Mouse (Mus musculus) urinary bladder, postnatal 36 days (tissue): ENCODE data around the gene Nos1.
A peak's percentile ranks its signal among the peaks of the same experiment; 100 is the strongest.
"Not testable (repeated sequence)": the region's sequence is repeated elsewhere in the genome, so short reads cannot be mapped to it uniquely, and the experiment has no call there.

ENCODE experiments used
- DNase-seq, 2 experiments: peaks; one replicate each; pipeline ENCODE4 v3.0.0; 2022; ENCODE audit warnings: low spot score in 2 of 2, mixed read lengths in 1 of 2

The Nos1 gene

DNA sequence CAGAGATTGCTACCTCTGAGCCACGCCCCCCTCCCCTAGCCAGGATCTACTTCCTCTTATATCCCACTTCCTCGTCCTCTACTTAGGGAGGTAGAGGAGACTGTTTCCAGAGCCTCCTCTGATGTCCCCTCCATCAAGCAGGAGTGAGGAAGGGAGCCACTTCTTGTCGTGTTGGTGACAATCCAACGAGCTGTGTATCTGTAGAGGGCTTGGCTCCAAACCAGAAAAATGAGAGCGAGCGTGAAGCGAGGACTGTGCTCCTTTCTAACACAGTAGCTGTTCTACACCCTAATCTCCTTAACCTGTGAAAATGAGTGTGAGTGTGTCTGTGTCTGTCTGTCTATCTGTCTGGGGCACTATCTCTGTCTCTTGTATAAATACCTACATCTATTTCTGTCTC lies 58.7 kb downstream of the Nos1 start:
- no peak for DNase-seq

DNA sequence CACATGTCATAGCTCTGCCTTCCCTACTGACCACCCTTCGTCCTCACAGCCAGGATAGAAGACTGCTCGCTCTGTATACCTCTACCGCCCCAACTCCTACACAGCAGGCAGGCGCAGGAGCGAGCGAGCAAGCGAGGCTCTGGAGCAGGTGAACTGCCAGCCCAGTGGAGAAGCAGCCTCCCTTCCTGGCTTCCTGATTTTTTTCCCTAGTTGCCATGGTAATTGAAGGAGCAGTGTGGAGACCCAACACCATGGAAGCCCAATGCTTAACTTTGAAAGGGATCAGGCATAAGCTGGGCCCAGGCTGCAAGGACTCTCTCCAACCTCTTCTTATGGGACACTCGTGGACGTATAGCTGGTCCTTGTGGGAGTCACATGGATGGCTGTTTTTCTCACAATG lies 59.4 kb downstream of the Nos1 start:
- DNase-seq, result no peak

DNA sequence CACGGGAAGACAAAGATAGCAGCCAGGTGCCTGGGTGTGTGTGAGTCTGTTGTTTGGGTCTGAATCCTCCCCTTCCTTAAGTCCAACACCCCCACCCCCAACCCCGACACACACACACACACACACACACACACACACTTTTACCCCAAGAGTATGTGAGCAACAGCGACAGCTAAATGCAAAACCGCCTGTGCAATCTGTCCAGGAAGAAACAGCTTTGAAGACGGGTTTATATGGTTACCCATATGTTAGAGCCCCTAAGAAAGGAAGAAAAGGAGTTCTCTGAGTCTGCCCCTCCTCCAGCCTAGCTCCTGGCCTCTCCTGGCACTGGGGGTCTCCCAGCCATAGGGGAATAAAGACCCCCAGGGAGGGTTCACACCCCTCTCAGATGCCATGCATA lies 60.2 kb downstream of the Nos1 start:
- DNase-seq, result no peak

DNA sequence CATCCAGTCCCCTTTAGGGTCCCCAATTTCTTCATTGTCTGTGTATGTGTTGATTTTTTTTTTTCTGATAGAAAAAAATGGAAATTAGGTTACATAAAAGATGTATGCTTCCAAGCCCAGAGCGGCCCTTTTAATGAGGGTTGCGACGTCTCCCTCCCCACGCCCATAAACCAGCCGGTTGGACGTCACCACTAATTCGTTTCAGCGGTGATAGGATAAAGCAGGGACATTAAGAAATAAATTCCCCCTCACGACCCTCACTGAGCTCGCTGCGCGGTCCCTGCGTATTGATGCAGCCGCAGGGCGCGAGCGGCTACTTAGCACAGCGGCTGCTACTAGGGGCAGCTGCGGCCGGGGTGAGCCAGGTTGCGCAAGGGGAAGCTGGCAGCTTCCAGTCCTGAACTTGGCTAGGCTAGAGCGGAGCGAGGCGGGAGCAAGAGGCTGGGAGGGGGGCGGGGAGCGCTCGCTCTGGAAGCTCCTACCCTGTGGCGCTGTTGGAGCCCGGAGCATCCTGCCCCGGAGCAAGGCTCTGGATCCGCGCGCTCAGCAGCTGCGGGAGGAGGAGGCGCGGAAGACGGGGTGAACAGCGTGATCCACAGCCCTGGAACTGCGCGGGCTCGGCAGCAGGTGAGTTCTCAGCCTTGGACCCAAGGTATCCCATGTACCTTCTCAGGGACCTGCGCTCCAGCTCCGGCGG lies 61.0 kb downstream of the Nos1 start:
- peak in 1 of 2 experiments; percentile 62 for DNase-seq

DNA sequence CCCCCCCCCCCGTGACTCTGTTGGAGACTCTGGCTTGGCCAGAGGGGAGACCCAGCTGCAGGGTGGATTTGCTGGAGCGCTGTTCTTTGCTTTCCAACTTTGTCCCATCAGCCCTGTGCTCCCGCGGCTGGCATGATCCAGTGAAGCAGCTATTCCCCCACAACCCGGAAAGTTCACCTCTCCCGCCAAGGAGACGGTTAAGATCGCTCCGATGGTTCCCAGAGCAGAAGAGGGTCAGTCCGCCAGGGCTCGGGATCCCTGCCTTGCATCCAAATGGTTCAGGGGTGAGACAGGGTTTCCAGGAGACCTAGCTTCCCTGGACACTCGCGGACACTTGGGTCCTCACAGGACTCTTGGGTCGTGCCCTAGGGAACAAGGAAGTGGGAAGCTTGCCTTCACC lies 61.9 kb downstream of the Nos1 start:
- DNase-seq, result no peak

DNA sequence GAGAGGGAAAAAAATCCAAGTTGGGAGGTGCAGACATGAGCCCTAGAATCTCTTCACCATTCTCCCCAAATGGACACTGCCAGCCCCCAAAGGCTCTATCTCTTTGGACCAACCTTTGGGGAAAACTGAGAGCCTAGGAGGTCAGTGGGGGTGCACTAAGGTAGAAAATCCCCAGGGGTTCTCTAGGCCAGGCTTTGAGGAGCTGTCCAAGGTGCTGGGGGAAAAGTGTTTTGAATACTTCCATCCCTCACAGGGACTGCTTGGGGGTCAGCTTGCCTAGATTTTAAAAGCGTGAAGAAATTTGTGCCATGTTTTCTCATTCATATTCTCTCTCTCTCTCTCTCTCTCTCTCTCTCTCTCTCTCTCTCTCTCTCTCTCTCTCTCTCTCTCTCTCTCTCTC lies 63.8 kb downstream of the Nos1 start:
- DNase-seq, result no peak

DNA sequence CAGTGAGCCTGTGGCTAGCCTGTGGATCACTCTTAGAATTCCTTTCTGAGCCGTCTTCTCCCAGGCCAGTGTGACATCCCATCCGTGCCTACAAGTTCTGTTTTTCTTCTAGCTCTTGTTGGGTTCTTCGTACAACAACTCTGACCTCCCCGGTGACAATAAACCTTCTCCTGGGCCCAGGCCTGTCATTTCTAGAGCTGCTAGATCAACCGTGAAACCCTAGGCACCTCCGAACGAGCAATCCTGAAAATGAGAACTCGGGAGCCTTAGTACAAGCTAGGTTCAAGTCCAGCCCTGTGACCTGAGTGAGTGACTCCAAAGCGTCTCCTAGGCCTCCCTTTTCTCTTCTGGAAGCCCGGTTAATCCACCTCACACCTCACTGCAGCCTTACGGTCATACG lies 69.6 kb downstream of the Nos1 start:
- no peak for DNase-seq

DNA sequence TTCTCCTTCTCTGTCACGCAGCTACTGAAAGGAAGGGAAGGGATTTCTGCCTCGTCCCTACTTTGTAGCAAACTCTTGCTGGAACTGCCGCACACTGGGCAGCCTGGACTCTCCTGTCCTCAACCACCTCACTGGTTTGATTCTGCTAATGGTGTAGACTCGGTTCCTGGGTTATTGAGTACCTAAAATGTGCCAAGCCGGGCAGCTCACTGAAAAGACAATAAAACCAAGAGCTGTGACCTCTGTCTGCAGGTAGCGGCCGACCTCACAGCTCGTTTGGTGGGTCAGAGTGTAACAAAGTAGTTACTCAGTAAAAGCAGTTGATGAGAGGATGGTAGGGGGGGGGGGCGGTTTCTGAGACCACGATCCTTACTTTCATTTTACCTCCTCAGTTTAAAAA lies 72.9 kb downstream of the Nos1 start:
- DNase-seq, result no peak

DNA sequence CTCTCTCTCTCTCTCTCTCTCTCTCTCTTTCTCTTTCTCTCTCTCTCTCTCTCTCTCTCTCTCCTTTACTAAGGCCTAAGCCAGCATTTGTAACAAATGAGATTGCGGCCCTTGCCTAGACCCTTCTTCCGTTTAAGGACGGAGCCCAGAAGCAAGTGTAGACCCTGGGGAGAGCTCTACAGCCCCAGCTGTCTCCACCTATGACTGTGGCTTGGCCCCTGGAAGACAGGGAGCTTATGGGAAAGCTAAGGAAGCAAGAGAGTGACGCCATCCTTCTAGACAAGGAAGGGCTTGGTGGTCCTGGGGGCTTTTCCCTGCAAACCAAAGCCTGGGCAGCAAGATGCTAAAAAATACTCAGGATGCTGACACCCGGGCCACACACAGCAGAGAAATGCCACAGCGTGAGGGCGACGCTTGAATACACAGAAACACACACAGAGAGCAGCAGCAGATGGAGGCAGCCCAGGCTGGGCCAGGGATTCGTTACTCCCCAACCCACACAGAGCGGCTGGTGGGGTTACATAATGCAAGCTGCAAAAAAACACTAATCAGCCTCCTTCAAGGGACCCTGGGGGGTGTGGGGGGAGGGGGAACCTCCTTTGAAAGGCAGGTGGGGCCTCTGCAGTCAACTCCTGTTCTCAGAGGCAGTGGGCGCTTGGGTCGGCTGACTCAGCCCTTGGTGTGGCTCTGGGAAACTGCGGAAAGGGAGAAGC lies 83.9 kb downstream of the Nos1 start:
- no peak for DNase-seq

DNA sequence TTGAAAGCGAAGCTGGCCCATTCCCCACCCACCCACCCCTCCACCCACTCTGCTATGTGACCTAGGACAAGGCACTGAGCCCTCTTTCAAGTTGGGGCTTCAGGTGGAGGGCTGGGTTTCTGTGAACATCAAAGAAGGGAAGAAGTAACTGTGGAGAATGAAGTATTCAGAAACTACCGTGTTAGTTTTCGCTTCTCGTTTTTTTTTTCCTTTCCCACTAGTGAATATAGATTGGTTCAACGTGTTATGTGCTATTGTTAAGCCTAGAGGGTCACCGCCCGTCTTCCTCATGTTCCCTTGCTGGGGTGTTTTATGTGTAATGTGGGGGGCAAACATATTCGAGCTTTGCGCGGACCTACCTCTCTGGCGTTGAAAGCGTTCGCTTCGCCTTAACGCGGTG lies 85.0 kb downstream of the Nos1 start:
- DNase-seq, result no peak

DNA sequence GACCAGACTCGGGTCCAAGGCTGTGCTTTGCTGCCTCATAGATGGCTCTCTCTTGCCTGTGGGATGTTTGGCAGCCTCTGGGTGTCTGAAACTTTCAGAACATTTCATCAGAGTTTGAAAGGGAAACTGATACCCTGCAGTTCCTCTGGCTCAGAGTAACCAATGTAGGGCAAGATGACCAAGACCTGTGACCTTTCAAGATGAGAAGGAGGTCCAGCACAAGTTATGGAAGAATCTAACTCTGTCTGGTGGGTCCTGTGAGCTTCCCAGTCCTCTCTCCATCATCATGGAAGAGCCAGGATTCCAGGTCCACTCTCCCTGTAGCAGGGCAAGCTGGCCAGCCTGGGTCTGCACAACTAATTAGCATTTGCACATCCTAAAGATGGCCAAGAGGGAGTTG lies 90.8 kb downstream of the Nos1 start:
- no peak for DNase-seq

DNA sequence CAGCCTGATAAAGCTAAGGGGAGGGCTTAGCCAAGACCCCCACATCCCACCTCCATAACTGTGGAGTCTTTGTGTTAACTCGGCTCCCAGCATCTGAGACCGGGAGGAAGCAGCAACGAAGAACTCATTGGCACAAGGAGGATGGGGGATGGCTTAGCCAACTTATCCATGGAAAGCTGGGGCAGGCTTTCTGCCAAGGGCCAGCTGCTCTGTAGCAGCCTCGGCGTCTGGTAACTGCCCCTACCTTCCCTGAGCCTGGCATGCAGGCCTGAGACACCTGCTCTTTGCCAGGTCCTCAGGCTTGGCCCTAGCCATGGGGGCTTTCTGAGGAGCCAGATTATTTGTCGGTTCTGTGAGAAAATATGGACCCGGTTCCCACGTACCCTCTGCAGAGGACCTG lies 93.0 kb downstream of the Nos1 start:
- DNase-seq, result no peak

DNA sequence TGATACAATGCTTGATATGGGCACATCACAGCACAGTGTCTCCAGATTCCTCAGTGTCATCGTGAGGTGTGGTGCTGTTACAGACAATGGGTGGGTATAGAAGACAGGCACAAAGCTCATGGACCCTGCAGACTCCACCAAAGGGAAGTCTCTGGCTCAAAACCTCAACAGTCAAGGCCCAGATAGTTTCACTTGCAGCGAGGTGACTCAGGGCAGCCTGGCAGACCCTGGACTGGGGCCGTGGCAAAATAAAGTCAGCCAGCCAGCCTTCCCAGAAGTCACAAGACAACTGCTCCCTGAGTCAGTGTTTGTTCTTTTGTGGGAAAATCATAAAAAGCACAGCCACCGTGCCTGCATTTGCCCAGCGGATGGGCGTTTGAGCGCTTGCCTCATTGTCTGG lies 93.4 kb downstream of the Nos1 start:
- no peak for DNase-seq

DNA sequence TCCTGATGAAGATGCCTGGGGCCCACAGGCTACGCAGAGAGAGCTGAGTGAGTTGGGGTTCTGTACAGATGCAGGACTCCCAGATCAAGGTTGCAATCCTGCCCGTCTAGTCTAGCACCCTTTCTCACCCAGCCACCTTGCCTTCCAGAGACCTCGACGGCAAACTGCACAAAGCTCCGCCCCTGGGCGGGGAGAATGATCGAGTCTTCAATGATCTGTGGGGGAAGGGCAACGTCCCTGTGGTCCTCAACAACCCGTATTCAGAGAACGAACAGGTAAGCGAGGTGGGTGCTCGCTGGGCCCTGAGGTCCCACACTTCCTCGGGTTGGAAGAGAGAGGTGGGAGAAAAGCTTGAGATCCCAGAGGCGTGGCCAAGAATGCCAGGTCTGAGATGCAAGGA lies 98.3 kb downstream of the Nos1 start:
- no peak for DNase-seq

DNA sequence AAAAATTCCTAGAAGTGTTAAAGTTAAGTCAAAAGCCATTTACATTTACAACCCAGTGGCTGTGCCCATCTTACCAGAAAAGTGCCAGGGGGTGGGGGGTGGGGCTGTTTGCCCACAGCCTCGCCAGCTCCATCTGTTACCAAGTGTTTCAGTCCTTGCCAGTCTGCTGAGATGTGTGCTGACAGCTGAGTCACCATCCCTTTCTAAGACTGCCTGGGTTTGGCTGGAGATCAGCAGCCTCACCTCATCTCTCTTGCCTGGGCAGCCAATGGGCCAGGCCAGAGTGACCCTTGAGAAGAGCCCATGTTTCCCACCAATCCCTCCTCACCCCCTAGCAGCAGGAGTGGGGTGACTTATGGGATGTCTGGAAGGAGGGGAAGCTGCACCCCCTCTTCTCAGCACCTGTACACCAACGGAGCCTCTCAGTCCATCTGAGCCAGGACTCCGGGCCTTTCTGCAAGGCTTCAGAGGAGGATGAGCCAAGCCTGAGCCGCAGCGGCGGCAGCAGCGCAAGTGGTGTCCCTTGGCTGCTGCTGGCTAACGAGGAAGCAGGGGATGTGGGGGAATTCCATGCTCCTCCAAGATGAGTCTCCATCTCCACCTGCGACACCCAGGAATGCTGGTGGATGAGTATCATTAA lies 100.2 kb downstream of the Nos1 start:
- DNase-seq, result no peak

DNA sequence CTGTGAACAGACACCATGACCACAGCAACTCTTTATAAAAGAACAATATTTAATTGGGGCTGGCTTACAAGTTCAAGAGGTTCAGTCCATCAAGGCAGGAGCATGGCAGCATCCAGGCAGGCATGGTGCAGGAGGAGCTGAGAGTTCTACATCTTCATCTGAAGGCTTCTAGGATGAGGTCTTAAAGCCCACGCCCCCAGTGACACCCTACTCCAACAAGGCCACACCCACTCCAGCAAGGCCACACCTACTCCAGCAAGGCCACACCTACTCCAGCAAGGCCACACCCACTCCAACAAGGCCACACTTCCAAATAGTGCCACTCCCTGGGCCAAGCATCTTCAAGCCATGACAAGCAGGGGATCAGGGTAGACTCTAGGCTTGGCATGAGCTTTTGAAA lies 101.6 kb downstream of the Nos1 start:
- DNase-seq, result not testable (repeated sequence)

DNA sequence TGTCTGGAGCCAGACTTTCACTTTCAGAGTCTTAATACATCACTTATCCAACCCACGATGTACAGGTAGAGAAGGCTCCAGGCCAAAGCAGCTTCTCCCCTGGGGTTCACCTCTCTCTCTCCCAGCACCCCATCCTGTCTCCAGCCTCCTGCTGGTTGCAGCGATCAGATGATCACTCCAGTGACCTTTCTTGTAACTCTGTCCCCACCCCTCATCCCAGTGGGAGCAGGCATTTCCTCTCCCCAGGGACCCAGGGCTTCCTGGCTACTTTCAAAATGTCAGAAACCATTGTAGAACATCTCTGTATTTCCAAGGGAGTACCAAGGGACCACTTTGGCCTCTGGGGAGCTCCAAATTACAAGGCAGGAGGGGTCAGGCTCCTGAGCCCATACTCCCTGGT lies 104.2 kb downstream of the Nos1 start:
- no peak for DNase-seq

DNA sequence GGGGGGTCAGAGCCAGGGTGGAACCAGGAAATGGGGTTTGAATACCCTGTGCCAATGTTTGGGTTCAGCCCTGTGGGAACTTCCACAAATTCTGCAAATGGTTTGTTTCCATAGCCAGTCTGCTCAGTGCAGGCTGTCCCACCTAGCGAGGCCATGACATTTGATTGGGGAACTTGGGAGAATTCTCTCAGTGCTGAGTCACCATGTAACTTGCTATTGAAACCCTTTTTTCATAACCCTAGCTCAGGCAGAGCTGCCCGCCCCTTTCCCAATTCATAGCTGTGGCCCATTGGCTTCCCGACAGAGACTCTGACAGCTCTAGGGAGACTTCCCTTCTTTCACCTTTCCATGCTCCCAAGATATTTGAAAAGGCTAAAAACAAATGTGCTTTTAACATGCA lies 107.3 kb downstream of the Nos1 start:
- DNase-seq, result no peak

DNA sequence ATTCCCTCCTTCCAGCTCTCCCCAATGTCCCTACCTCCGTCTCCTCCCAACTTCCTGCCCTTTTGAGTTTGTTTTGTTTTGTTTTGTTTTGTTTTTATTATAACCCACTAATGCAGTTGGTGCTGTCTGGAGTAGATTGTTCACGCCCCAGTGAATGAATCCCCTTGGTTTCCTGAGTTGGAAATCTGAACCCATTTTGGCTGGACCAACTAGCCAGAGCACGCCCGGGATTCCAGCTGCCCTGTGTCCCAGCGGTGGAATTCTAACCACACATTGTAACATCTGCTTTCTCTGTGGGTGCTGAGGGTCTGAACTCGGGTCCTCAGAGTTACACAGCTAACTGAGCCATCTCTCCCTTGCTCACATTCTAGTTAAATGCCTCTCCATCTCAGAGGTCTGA lies 108.1 kb downstream of the Nos1 start:
- DNase-seq, result no peak

DNA sequence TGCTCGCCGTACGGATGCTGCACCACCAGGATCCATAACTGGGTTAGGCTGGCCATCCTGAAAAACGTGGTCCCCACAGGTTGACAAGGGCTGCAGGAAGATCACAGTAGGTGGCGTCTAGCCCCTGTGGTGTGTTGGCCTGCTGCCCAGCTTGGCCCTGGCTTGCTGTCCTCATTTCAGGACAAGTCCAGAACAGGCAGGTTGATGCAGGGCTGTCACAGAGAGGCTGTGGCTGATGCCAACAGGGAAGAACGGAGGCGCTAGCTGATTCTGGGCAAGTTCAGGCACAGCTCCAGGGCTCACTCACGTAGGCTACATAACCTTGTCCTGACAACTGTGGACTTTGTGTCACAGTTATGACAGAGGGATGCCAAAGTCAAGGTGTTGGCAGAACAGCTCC lies 108.7 kb downstream of the Nos1 start:
- peak; percentile 1 to 3 for DNase-seq

DNA sequence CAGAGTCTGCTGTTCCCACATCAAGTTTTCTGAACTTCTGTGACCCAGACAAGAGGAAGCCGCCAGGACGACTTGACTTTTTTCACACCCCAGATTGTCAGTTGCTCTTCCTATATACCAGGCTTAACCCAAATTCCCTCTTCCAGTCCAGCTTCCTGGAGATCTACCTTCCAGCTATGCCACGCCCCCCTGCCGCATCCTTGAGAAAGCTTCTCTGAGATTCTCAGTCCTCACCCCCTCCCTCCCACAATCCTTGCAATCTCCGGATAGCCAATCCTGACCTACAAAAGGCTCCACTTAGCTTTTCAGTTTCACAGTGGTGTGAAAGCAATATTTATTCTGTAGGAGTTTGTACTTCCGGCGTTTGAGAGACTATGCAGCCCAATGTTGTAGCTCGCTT lies 110.0 kb downstream of the Nos1 start:
- no peak for DNase-seq

DNA sequence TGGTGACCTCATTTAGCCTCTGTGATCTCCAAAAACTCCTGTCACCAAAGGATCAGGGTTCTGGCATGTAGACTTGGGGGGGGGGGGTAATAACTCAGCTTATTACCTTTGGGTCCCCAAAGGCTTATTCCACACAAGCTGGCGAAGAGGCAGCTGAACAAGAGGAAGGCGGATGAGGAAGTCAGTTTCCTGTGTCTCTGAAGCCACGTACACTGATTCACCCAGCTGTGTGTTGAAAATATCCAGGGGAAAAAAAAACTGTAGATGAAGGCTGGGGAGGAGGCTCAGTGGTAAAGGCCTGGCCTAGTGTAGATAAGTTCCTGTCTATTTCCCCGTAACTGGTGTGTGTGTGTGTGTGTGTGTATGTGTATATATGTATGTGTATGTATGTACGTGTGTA lies 110.7 kb downstream of the Nos1 start:
- DNase-seq, result no peak

DNA sequence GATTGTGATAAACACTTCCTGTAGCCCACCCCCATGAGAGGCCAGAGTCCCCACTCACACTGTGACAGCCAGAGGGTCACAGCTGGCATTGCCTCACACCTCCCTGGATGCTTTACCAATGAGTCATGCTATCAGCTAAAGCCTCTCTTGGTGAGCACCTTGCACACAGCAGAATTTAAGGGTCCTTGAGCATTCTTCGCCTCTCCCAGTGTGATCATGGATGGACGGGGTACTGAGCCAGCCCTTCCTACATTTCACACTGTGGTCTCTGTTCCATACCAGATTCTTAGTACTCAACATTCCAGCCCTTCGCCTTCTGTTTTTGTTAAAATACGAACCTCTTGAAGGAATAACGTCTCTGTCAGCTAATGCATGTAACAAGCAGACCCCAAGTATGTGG lies 113.2 kb downstream of the Nos1 start:
- DNase-seq, result no peak
